Mouse (Mus musculus) spleen, adult 2 months (tissue): ENCODE measurements around the gene Cpeb1. TPM values are rescaled to one million over a fixed set of nuclear protein-coding genes. Genes with fewer than 3 reads are reported as not detected.

ENCODE experiments used
- DNase-seq, 2 experiments: peaks; one replicate each; pipeline versions ENCODE4 v3.0.0 to v3.0.0-alpha.2; 2012 to 2021; ENCODE audit warnings: low spot score in 2 of 2, low read depth in 1 of 2
- H3K27ac ChIP-seq: fragments of 200-500 bp; 2 replicates; pipeline ENCODE4 v1.5.1; 2012; ENCODE audit warnings: low read length, inconsistent platforms; ENCODE audit not compliant: insufficient read depth
- H3K27me3 ChIP-seq: fragments of 200-500 bp; 2 replicates; pipeline ENCODE4 v1.6.1; 2012; ENCODE audit warnings: mild to moderate bottlenecking, moderate library complexity, low read length, inconsistent platforms; ENCODE audit not compliant: control insufficient read depth, insufficient read depth
- H3K36me3 ChIP-seq: fragments of 200-500 bp; 2 replicates; pipeline ENCODE4 v1.6.1; 2012; ENCODE audit warnings: mild to moderate bottlenecking, low read length, inconsistent platforms; ENCODE audit not compliant: control insufficient read depth, insufficient read depth
- H3K4me1 ChIP-seq: fragments of 200-500 bp; 2 replicates; pipeline ENCODE4 v1.6.1; 2011; ENCODE audit warnings: inconsistent platforms; ENCODE audit not compliant: control insufficient read depth, insufficient read depth, insufficient read length
- H3K4me3 ChIP-seq: fragments of 200-500 bp; 2 replicates; pipeline ENCODE4 v1.5.1; 2011; ENCODE audit warnings: mild to moderate bottlenecking, inconsistent platforms; ENCODE audit not compliant: insufficient read depth, insufficient read length; ENCODE audit errors: extremely low read depth
- CTCF ChIP-seq: fragments of 200-500 bp; IDR thresholded peaks from 2 replicates; pipeline ENCODE4 v1.5.1; 2011; ENCODE audit warnings: mild to moderate bottlenecking, inconsistent platforms; ENCODE audit not compliant: insufficient read depth, insufficient read length, insufficient replicate concordance; ENCODE audit errors: extremely low read depth
- POLR2A ChIP-seq: fragments of 200-500 bp; IDR thresholded peaks from 2 replicates; pipeline ENCODE4 v1.6.1; 2011; ENCODE audit warnings: low read depth, low read length, inconsistent platforms
- WGBS: fragments of 180-500 bp; shearing (Covaris S2); methylation state at CpG from one replicate; pipeline ENCODE4 v1.1.7; 2018; 5-methylcytosine and 5-hydroxymethylcytosine counted together
- polyA plus RNA-seq: library from polyadenylated mRNA; depleted of rRNA; stranded (reverse); fragments of >200 nt; gene quantifications from 2 replicates; pipeline ENCODE4 v1.2.3, GENCODE M21; 2012

Gene Cpeb1
- polyA plus RNA-seq, 1 experiment = 1.1 TPM

- no peak overlapping the region for H3K27ac ChIP-seq
- TF ChIP-seq CTCF (no peak), POLR2A (no peak)
- H3K4me1 ChIP-seq = no peaks in the 10 kb centered on the region
- no peak for DNase-seq
- no peak overlapping the region for H3K4me3 ChIP-seq
- WGBS = 59% methylated on average over 8 of the region's 8 CpGs
- no peaks in the 10 kb centered on the region for H3K36me3 ChIP-seq
- no peaks in the 10 kb centered on the region for H3K27me3 ChIP-seq
Measured at GRCm38 (mm10) chr7:81315583-81315982, 139.7 kb downstream of the Cpeb1 start.

- DNase-seq = no peak
- H3K27me3 ChIP-seq = no peaks in the 10 kb centered on the region
- H3K36me3 ChIP-seq = no peaks in the 10 kb centered on the region
- no peak overlapping the region for H3K27ac ChIP-seq
- TF ChIP-seq POLR2A (no peak), CTCF (no peak)
- H3K4me3 ChIP-seq = no peak overlapping the region
- no peaks in the 10 kb centered on the region for H3K4me1 ChIP-seq
Measured at GRCm38 (mm10) chr7:81311581-81311980, 143.7 kb downstream of the Cpeb1 start.

- Histone ChIP-seq H3K27ac (no peak overlapping the region), H3K4me1 (no peaks in the 10 kb centered on the region), H3K27me3 (no peaks in the 10 kb centered on the region), H3K4me3 (no peak overlapping the region), H3K36me3 (no peaks in the 10 kb centered on the region)
- no peak for DNase-seq
- TF ChIP-seq POLR2A (no peak), CTCF (no peak)
- 94% methylated on average over 1 of the region's 1 CpGs for WGBS
Measured at GRCm38 (mm10) chr7:81311130-81311529, 144.1 kb downstream of the Cpeb1 start.

- H3K36me3 ChIP-seq = no peaks in the 10 kb centered on the region
- no peaks in the 10 kb centered on the region for H3K27me3 ChIP-seq
- H3K4me1 ChIP-seq = no peaks in the 10 kb centered on the region
- H3K4me3 ChIP-seq = no peak overlapping the region
- no peak overlapping the region for H3K27ac ChIP-seq
- TF ChIP-seq POLR2A = no peak
- 94% methylated on average over 6 of the region's 6 CpGs for WGBS
- no peak for DNase-seq
Measured at GRCm38 (mm10) chr7:81309247-81309646, 146.0 kb downstream of the Cpeb1 start.

GRCm38 (mm10) chr7:81307735-81308134 lies 147.5 kb downstream of the Cpeb1 start:
- Histone ChIP-seq H3K27ac (no peak overlapping the region), H3K27me3 (no peaks in the 10 kb centered on the region), H3K4me3 (no peak overlapping the region), H3K4me1 (no peaks in the 10 kb centered on the region), H3K36me3 (no peaks in the 10 kb centered on the region)
- TF ChIP-seq CTCF (no peak), POLR2A (no peak)
- WGBS = 87% methylated on average over 8 of the region's 8 CpGs
- no peak for DNase-seq

- Histone ChIP-seq H3K4me1 (no peaks in the 10 kb centered on the region), H3K36me3 (no peaks in the 10 kb centered on the region), H3K4me3 (no peak overlapping the region), H3K27me3 (no peaks in the 10 kb centered on the region), H3K27ac (no peak overlapping the region)
- TF ChIP-seq POLR2A = no peak
- TF ChIP-seq CTCF = no peak
- DNase-seq = no peak
- 88% methylated on average over 5 of the region's 5 CpGs for WGBS
Measured at GRCm38 (mm10) chr7:81304675-81305074, 150.6 kb downstream of the Cpeb1 start.

GRCm38 (mm10) chr7:81304100-81304499 lies 151.2 kb downstream of the Cpeb1 start:
- Histone ChIP-seq H3K4me1 (no peaks in the 10 kb centered on the region), H3K27me3 (no peaks in the 10 kb centered on the region), H3K27ac (no peak overlapping the region), H3K36me3 (no peaks in the 10 kb centered on the region), H3K4me3 (no peak overlapping the region)
- no peak for DNase-seq
- TF ChIP-seq CTCF (no peak), POLR2A (no peak)
- 64% methylated on average over 5 of the region's 5 CpGs for WGBS
